Mouse (Mus musculus): Measurements from ENCODE around the gene Ncoa3.

DNA sequence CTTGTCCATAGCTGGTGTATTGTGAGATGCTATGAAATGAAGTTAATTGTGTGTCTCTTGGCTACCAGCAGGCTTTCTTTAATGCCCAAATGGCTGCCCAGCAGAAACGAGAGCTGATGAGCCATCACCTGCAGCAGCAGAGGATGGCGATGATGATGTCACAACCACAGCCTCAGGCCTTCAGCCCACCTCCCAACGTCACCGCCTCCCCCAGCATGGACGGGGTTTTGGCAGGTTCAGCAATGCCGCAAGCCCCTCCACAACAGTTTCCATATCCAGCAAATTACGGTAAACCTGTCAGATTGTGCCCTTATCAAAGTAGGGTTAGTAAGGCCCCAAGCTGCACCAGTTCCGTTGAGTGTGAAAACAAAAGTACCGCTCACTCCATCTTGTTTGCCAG lies 75.8 kb downstream of the Ncoa3 start:
- no peak for TF ChIP-seq HCFC1 (IDR thresholded peaks at IDR 0.05; ENCODE audit: borderline replicate concordance, insufficient read depth, low read length)
- no peak for TF ChIP-seq MAFK (IDR thresholded peaks at IDR 0.05; ENCODE audit: insufficient read depth, low read depth, low read length)
- TF ChIP-seq CHD2 (IDR thresholded peaks at IDR 0.05; ENCODE audit: low read depth, low read length), result no peak
- TF ChIP-seq ZC3H11A (IDR thresholded peaks at IDR 0.05; ENCODE audit: borderline replicate concordance, low read depth, low read length), result no peak

Measured in ES-E14 (cell line).